Mouse (Mus musculus) lung, postnatal 25 days (tissue): ENCODE measurements around the gene Ssu2.

Source experiments
- DNase-seq: peaks from one replicate; pipeline ENCODE4 v3.0.0; 2022; ENCODE audit warnings: low spot score

Gene Ssu2

DNA sequence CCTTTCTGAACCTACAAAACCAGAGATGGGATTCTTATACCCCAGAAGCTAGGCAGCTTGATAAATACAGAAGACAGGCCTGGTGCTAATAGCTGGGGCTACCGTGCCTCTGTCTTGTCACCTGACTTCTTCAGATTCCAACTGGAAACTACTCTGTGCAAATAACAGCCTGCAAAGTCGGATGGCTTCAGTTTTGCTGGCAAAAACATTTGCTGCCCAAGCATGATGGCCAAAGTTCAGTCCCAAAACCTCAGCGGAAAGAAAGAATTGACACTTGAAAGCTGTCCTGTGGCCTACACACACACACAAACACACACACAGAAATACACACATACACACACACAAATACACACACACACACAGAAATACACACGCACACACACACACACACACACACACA lies 48.8 kb downstream of the Ssu2 start:
- no peak for DNase-seq

DNA sequence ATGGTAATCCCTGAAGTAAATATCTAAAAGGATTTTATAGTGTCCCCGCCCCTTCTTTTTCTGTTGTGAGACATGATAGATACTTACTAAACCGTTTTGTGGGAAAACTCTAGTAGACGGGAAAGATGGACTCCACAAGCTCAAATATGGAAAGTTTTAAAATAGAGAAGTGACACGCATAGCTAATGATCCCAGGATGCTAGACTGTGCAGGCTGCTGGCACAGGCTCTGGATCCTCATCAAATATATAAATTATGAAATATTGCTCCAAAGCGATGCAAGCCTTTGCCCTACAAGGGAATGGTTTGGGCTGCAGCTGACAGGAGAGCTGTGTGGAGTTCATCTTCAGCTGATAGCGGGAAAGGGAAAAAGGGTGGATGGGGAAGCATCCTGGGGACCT lies 50.2 kb downstream of the Ssu2 start:
- no peak for DNase-seq

DNA sequence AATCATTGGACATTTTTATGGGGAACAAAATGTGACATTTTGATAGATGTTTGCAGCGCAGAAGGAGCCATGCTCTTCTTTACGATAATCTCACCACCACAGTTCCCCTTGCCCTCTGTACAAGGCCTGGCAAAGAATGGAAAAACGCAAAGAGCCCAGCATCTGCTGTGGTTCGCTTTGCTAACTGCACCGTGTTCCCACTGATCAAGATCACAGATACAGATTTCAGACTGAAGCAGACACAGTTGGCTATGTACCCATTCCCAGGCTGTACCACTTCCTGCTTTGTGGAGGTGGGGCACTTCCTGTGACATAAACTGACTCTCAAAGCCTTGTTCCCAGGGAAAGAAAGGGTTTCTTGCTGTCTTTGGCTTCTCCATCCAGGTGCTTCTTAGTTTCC lies 53.9 kb downstream of the Ssu2 start:
- DNase-seq = peak; percentile 27

DNA sequence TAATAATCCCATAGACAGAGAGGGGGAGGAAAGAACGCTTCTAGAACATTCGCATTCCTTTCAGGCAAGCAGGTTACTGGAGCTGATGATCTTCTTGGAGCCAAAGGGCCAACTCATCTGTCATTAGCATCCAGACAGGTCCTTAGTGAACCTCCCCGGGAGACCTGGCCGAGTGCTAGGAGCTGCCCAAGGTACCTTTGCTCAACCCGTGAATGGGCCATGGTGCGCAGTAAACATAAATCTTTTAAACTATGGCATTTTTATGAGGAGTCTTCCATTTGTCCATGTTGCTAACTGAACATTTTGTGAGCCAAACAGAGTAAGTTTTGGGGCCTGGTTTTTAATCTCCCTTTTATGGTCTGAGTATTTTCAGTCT lies 56.6 kb downstream of the Ssu2 start:
- no peak for DNase-seq

DNA sequence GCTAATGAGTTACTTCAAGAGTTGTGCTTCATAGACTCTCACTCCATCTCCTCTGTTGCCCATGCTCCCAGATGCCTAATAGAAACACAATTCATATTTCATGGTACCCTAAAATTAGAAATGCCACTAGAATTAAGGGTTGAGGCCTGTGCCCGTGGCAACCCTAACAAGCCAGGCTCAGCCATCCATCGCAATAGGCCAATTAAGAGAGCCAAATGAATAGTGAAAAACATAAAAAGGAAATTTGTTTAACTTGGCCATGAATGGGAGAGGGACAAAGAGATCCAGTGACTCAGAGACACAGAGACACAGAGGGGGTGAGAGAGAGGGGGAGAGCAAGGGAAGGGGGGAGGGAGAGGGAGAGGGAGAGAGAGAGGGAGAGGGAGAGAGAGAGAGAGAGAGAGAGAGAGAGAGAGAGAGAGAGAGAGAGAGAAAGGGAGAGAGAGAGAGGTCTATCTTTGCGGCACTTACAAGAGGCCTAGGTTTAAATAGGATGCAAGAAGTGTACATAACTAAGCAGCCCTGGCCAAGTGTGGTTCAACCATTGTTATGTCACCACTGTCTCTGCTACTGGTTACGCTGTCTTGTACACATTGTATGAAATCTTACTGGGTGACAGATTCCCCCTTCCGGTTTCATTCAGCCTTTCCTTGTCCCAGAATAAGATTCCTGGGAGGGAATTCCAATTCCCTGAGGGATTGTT lies 57.2 kb downstream of the Ssu2 start:
- DNase-seq = no peak

DNA sequence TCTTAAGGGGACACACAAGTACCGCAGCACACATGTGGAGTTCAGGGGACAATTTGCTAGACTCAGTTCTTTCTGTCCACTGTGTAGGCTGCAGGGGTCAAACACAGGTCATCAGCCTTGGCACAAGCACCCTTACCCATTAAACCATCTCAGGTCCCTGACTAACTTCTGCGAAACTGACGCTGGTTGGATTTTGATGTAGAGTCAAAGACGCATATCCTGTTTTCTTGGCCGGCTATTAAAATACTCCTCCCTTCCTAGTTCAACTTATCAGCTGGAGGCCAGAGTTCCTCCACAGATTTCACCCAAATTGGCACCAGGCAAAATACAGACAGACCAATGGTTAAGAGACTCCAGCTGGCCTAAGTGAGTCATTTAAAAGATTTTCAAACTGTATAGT lies 60.0 kb downstream of the Ssu2 start:
- peak; percentile 43 for DNase-seq

DNA sequence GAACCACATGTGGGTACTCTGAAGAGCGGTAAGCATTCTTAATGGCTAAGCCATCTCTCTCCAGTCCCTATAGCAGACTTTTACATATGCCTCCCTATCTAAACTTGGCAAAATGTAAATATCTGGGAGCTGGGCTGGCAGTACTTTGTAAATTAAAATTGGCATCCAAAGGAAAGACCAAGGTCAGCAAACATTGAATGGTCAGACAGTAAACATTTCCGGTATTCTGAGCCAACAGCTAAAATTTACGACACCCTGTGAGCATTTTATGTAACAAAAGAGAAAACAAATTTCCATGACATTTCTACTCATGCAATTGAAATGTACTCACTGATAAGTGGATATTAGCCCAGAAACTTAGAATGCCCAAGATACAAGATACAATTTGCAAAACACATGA lies 62.6 kb downstream of the Ssu2 start:
- DNase-seq = no peak

DNA sequence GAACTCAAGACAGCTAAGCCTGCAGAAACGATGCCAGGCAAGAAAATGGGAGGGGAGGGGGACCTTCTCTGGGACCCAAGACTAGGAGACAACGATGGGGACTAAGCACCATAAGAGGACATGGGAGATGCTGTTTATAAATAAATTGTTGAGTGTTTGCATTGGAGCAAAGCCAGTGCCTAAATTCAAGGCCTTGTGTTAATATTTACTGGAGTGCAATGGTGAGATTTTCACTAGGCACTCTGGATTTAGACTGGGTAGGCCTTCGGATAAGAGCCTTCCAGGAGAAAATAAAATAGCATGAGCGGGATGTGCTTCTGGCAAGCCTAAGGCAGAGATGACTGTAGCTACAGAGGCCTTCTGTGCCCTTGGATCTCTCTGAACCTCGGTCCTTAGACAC lies 64.9 kb downstream of the Ssu2 start:
- DNase-seq = no peak

DNA sequence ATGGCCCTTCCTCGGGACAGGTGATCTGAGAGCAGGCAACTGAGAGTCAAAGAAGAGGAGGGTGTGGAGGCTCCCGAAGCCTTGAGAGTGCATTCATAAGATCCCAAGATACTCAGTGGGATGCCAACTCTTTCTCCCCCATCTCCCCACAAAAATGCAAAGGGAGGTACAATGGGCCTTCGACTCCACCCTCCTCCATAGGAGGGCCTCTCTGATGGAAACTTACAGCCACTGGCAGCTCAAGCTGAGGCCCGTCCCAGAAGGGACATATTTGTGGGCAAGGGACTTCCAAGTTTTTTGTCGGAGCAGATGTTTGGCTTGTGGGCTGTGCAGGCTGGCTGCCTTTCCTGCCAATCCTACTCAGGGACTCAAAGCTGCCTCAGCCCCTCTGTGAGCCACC lies 67.1 kb downstream of the Ssu2 start:
- no peak for DNase-seq

DNA sequence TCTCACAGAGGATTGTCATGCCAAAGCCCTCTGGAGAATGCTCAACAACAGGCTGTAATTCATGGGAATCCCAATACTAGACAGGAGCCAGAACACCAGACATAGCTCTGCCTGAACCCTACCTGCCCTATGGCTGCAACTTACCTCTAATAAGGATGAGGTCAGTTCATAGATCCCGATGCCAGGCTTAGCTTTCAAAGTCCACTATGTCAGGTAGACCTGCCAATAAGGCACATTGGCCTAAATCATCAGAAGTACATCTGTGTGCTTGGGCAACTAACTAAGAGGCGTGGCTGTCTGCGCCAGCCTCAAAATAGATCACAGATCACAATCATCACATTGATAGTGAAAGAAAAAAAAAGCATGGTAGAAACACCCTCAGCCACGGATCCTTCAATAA lies 68.4 kb downstream of the Ssu2 start:
- no peak for DNase-seq

DNA sequence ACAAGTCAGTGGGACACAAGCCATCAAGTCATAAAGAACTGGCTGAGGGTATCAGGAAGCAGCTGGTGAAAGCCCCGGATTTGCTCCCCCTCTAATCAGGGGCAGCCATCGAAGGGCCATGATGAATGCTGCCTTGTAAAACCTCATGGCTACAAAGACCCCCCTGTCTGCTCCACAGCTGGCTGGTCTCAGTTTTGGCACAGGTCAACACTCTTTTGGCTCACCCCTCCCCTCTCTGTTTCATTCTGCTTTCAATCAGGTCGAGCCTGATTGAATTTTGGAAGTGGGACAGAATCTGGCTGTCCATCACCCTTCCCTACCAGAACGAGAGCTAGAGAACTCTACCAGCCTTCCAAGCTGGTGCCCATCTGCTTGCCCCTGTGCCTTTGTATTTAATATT lies 76.4 kb downstream of the Ssu2 start:
- DNase-seq = no peak

DNA sequence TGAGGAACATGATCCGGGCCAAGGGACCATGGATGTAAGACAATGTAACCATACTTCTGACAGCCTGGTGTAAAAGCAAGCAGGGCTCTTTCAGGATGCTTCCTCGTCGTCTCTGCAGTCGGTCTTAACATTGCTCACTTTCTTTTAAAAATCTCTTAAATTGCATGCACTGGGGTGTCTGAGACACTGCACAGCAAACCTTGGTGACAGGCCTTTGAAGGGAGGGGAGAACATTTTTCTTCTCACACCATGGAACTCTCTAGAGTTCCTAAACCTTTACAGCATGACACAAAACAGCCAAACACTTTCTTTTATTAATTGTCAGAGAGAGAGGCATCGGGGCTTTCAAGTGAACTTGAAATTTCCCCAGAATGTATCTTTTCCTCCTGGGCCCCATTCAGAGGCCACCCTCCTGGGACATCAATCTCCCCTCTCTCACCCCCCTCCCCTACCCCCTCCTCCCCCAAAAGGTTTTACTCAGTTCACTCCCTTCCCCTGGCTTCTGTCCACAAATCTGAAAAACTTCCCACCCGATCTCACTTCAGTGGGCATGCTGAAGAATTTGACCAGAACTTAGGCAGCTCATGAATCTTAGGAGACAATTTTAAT lies 78.4 kb downstream of the Ssu2 start:
- DNase-seq = no peak
